Mouse (Mus musculus) megakaryocyte, embryonic 14.5 days (primary cell): ENCODE measurements around the gene Cyb5d2.

Experiments
- FLI1 ChIP-seq: IDR thresholded peaks from 2 replicates; pipeline ENCODE4 v1.6.1; 2012; ENCODE audit warnings: low read length, inconsistent platforms, mixed read lengths
- GATA1 ChIP-seq: IDR thresholded peaks from 3 replicates; pipeline ENCODE4 v1.6.1; 2012; ENCODE audit warnings: mixed read lengths, low read length, inconsistent platforms, borderline replicate concordance

DNA sequence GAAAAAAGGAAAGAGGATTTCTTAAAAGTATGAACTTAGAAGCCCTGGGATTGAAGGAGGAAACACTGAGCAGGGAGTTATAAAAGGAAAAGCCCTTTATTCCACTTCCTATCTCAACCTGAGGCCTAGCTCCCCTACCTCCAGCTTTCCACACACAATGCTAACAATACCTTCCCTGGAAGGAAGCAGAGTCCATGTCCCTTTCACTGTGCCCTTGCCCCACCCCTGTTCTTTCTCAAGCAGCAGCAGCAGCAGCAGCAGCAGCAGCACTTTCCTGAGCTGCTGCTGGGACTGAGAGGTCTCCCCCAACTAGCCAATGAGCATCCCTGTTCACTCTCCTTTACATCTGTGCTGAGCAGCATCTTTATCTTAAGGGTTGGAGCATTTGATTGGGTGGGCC is 17.0 kb downstream of the Cyb5d2 start:
- TF ChIP-seq GATA1 = no peak
- TF ChIP-seq FLI1 = no peak
